Mouse (Mus musculus): ENCODE data around the gene Cltrn.

Gene Cltrn

GRCm38 (mm10) chrX:164088582-164088981 lies at the start of gene Cltrn:
Gene Cltrn (plus strand): TSS chrX:164088830.
- no peak for DNase-seq (ENCODE audit: low spot score in 2 of 2)

- DNase-seq (ENCODE audit: low spot score in 2 of 2) = no peak
Observed at GRCm38 (mm10) chrX:164038882-164039281, 49.7 kb upstream of the Cltrn start.

GRCm38 (mm10) chrX:164042069-164042468 lies 46.6 kb upstream of the Cltrn start:
- DNase-seq (ENCODE audit: low spot score in 2 of 2) = no peak

GRCm38 (mm10) chrX:164046736-164047135 lies 41.9 kb upstream of the Cltrn start:
- DNase-seq (ENCODE audit: low spot score in 2 of 2) = no peak

- no peak for DNase-seq (ENCODE audit: low spot score in 2 of 2)
Observed at GRCm38 (mm10) chrX:164055726-164056125, 32.9 kb upstream of the Cltrn start.

GRCm38 (mm10) chrX:164058523-164058922 lies 30.1 kb upstream of the Cltrn start:
- no peak for DNase-seq (ENCODE audit: low spot score in 2 of 2)

- DNase-seq (ENCODE audit: low spot score in 2 of 2) = no peak
Observed at GRCm38 (mm10) chrX:164059070-164059469, 29.6 kb upstream of the Cltrn start.

GRCm38 (mm10) chrX:164066185-164066584 lies 22.4 kb upstream of the Cltrn start:
- peak; percentile 24 to 45 for DNase-seq (ENCODE audit: low spot score in 2 of 2)

- DNase-seq (ENCODE audit: low spot score in 2 of 2) = no peak
Observed at GRCm38 (mm10) chrX:164068968-164069367, 19.7 kb upstream of the Cltrn start.

GRCm38 (mm10) chrX:164076040-164076775 lies 12.4 kb upstream of the Cltrn start, which contains the start of gene Siah1b:
Gene Siah1b (minus strand): TSS chrX:164076493.
- DNase-seq (ENCODE audit: low spot score in 2 of 2) = peak; percentile 83 to 90

- no peak for DNase-seq (ENCODE audit: low spot score in 2 of 2)
Observed at GRCm38 (mm10) chrX:164082030-164082429, 6.6 kb upstream of the Cltrn start.

GRCm38 (mm10) chrX:164089916-164090315 lies 1.3 kb downstream of the Cltrn start:
- DNase-seq (ENCODE audit: low spot score in 2 of 2) = no peak

- DNase-seq (ENCODE audit: low spot score in 2 of 2) = no peak
Observed at GRCm38 (mm10) chrX:164092300-164093169, 3.9 kb downstream of the Cltrn start.

GRCm38 (mm10) chrX:164093435-164093834 lies 4.8 kb downstream of the Cltrn start:
- DNase-seq (ENCODE audit: low spot score in 2 of 2) = no peak

GRCm38 (mm10) chrX:164095838-164096237 lies 7.2 kb downstream of the Cltrn start:
- no peak for DNase-seq (ENCODE audit: low spot score in 2 of 2)

GRCm38 (mm10) chrX:164101483-164101882 lies 12.9 kb downstream of the Cltrn start:
- DNase-seq (ENCODE audit: low spot score in 2 of 2) = no peak

- no peak for DNase-seq (ENCODE audit: low spot score in 2 of 2)
Observed at GRCm38 (mm10) chrX:164102198-164102597, 13.6 kb downstream of the Cltrn start.

GRCm38 (mm10) chrX:164102656-164103055 lies 14.0 kb downstream of the Cltrn start:
- no peak for DNase-seq (ENCODE audit: low spot score in 2 of 2)

GRCm38 (mm10) chrX:164111146-164111545 lies 22.5 kb downstream of the Cltrn start:
- no peak for DNase-seq (ENCODE audit: low spot score in 2 of 2)

- DNase-seq (ENCODE audit: low spot score in 2 of 2) = no peak
Observed at GRCm38 (mm10) chrX:164113744-164114143, 25.1 kb downstream of the Cltrn start.

- no peak for DNase-seq (ENCODE audit: low spot score in 2 of 2)
Observed at GRCm38 (mm10) chrX:164123942-164124341, 35.3 kb downstream of the Cltrn start.

GRCm38 (mm10) chrX:164133531-164133930 lies 44.9 kb downstream of the Cltrn start:
- DNase-seq (ENCODE audit: low spot score in 2 of 2) = no peak
